Mouse (Mus musculus): ENCODE data around the gene Cnn1. TPM values are rescaled to one million over a fixed set of nuclear protein-coding genes. Genes with fewer than 3 reads are reported as not detected.
"Not testable (repeated sequence)": the region's sequence is repeated elsewhere in the genome, so short reads cannot be mapped to it uniquely, and the experiment has no call there.

Gene Cnn1
- total RNA-seq, 2 experiments from 2014 or later = 1.4 to 12.9 TPM

DNA sequence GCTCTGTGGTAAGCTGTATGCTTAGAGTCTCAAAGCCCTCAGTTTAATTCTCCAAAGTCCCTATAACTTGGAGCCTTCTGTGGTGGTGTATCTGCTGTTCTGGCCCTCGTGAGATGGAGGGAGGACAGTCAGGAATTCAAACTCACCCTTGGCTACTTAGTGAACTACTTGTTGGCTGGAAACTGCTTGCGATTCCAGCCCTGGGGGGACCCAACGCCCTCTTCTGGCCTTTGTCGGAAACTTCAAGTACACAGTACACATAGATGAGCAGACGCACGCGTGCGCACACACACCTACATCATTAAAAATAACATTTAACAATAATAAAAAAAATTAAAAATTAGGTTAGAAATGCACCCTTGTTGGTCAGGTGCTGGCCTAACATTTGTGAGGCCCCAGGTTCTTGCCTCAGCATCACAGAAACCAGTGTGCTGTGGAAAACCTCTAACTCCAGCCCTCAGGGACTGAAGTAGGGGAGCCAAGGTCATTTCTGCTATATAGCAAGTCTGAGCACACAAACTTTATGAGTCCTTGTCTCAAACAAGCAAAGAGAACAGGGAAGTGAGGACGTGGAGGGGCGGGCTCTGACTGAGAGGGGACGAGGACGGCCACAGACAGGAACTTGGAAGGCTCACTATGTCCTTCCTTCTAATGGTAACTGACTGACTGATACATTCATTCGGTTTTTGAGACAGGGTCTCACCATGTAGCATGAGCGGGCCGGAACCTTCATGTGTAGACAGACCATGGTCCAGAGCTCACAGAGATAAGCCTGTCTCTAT, 26.4 kb downstream of the Cnn1 start:
- DNase-seq = no peak

- peak; percentile 70 for DNase-seq
Observed at GRCm38 (mm10) chr9:22131226-22131981, 32.4 kb downstream of the Cnn1 start.

DNA sequence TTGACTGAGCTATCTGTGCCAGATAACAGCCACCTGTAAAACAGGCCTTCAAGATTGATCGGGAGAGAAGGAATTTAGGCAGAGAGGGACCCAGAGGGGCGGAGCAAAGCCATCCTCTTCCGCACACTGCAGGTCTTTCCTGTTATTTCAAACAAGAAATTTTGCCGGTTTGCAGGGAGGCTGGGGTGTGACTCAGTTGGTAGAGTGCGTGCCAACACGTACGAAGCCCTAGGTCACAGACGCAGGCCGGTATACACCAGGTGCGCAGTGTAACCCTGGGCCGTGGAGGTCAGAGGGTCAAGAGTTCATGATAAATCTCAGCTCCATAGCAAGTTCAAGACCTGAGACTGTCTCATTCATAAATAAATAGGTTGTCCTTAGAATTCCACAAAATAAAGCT, 33.2 kb downstream of the Cnn1 start:
- no peak for DNase-seq

- DNase-seq = no peak
Observed at GRCm38 (mm10) chr9:22134246-22134890, 35.4 kb downstream of the Cnn1 start.

DNA sequence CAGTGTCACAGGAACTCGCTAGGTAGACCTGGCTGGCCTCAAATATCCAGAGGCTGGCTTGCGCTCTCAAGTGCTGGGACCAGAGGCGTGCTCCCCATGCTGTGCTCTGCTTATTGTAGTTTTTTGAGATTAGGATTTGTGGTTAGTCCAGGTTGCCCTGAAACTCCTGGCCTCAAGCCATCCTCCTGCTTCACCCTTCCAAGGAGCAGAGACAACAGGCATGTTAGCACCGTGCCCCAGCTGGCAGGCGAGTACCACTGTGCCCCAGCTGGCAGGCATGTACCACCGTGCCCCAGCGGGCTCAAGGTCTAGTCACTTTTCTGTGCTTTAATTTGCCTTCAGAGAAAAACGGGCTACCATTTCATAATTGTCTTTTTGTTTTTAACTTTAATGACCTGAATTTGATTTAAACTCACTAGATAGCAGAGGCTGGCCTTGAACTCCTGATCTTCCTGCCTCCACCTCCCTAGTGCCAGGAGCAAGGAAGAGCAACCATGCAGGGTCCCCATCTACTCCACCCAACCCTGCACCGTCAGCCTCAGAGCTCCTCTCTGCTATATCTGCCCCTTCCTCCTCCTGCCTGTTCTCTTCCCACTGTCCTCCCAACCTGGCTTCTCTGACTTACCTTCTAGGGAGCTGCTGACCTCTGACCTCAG, 36.1 kb downstream of the Cnn1 start:
- peak; percentile 69 for DNase-seq

DNA sequence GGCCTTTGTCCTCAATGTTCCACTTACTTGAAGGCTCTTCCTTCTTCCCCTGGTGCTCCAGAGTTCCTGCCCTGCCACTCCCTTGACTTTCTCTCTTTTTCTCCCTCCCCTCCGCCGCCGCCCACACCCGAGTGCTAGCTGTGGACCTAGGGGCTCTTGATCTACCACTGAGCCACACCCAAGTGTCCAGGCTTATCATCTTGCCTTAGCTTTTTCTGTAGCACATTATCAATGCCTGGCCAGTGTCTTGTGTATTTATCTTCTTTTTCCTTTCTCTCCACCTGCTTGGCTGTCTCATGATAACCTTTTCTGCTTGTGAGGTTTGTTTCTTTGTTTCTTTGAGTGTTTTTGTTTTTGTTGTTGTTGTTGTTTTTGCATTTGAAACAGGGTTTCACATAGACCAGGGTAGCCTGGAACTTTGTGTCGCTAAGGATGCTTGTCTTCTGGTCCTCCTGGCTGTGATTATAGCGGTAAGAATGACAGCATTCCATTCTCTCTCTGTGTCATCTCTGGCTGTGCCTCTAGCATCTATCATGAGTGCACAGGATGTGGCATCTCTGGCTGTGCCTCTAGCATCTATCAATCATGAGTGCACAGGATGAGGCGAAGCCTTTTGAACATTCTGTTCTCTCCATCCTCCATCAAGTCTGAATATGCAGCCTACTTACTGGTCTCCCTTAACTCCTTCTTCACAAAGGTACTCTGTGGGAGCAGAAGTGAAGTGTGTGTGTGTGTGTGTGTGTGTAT, 36.8 kb downstream of the Cnn1 start, which contains the start of gene Acp5:
Gene Acp5 (minus strand): TSS at position 68 of the 747 bp plus-strand sequence.
- DNase-seq = no peak

DNA sequence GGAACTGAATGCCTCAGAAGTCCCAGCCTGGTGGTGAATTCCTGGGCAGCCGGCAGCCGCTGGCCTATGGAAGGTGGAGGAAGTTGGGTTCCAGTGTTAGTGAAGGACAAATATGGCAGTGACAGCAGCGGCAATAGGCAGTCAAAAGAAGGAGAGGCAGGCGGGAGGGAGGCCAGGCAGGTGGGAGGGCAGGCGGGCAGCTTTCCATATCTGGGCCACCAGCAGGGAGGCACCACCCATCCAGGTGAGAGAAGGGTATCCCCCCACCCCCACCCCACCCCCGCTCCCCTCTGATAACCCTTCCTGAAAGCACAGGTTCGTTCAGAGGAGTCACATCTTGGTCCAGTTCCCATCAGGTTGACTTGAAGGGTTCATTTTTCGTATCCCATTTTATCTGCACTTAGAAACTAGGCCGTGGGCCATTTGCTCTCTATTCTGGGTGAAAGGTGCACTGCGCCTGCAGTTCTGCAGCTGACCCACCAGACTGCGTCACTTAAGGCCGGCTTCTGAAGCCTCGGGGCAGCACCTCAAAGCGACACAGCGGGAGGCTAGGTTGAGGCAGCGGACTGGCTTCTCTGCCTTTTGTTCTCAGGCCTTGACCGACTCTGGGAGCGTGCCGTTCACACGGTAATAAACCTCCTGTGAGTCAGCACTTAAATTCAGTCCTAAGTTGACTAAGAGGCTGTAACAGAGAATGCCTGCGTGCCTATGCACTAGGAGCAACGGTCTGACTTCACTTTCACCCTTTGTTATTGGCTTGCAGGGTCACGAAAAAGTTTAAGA, 37.9 kb downstream of the Cnn1 start:
- peak; percentile 66 for DNase-seq

GRCm38 (mm10) chr9:22138480-22138879, 39.5 kb downstream of the Cnn1 start:
- DNase-seq = peak; percentile 47

- no peak for DNase-seq
Observed at GRCm38 (mm10) chr9:22139746-22140145, 40.7 kb downstream of the Cnn1 start.

DNA sequence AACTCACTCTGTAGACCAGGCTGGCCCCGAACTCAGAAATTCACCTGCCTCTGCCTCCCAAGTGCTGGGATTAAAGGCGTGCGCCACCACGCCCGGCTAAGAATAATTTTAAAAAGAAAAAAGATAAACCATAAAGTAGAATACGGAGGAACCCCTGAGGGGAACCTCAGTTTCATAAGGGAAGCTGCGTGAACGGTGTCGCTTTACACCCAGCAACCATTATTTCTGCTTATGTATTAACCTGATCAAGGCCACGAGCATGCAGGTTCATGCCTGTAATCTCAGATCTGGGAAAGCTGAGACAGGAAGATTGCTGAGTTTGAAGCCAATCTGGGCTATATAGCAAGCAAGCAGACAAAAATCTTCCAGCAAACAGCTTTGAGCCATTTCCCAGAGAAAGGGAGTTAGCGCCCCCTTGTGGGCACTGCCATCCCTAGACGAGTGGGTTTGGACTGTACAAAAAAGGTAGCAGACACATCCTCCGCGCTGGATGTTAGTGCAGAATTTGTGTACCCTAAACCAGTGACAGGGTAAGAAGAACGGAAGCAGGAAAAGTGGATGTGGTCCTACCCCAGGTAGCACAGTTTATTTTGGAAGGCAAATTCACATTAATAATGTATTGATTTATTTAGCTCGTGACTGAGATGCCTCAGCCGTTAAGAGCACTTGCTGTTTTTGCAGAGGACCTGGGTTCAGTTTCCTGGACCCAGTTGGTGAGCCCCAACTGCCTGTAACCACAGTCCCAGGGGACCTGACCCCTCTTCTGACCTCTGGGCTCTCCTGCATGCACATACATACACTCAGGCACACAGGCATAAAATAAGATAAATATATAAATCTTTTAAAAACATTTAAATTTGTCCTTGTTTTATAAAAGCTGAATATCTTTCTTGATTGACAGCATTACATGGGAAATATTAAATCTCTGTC, 44.4 kb downstream of the Cnn1 start:
- peak; percentile 94 for DNase-seq

GRCm38 (mm10) chr9:22144304-22144965, 45.4 kb downstream of the Cnn1 start:
- no peak for DNase-seq

DNA sequence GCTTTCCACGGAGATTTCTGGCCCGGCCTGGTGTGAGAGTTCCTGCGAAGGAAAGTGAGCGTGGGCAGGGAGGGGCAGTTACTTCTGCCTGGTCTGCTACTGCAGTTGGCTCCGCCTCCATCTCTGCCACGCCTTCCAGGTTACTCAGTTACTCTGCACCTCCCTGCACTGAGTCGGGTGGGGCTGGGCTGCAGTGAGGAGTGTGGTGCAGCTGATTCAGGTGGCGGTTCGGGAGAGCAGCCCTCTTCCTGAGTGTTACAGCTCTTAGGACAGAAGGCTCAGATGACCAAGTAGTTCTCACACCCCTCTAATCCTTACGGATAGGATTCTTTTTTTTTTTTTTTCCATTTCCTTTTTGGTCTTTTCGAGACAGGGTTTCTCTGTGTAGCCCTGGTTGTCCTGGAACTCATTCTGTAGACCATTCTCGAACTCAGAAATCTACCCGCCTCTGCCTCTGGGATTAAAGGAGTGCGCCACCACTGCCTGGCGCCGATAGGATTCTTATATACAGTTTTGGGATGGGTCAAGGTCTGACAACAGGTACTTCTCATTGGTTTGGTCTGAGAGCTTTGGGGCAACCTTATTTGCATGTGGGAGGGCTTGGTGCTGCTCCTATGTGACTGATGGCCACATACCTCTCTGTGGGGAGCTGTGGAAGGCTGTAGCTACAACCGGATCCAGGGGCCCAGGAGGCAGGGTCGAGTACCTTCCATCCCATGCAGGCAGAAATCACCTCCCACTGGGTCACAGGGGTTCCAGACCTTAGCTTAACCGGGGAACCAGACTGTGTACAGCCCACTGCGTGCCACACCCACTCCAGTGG, 50.6 kb downstream of the Cnn1 start:
- DNase-seq = no peak

DNA sequence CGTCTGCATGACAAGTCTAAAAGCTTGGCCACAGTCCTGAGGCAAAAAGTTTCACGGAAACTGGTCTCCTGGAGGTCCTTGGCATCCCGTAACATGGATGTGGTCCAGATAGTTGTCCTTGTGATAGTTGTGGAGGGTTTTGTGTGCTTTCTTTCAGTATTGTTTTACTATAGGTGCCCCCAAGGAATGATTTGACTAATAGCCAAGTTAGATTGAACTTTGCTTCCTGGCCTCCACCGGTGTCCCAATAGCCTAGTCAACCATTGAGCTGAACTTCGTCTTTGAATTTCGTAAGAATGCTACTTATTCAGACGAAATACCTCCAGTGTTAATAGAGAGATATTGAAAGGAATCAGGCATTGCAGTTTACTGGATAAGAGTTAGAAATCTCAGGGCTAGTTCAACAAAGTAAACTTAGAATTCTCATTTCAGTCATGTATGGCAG, 51.3 kb downstream of the Cnn1 start:
- not testable (repeated sequence) for DNase-seq

- no peak for DNase-seq
Observed at GRCm38 (mm10) chr9:22150946-22151345, 51.9 kb downstream of the Cnn1 start.

- DNase-seq = no peak
Observed at GRCm38 (mm10) chr9:22153810-22154209, 54.8 kb downstream of the Cnn1 start.

DNA sequence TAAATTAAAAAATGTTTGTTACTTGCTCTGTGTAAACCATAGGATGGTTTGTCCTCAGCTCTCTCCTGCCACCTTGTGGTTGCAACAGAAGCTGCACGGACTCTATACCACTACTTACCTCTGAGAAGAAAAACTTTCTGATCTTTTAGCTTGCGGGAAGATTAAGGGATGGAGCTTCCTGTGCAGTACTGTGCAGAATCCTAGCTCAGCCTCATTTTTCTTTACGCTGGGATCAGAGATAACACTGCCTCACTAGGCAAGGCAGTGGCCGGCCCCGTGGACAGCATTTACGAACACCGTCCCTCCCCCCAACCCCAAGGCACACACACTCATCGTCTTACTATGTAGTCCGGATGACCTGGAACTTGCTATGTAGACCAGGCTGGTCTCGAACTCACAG, 56.6 kb downstream of the Cnn1 start:
- peak; percentile 80 for DNase-seq

GRCm38 (mm10) chr9:22156497-22157245, 57.7 kb downstream of the Cnn1 start, which contains the start of gene Pigyl:
Gene Pigyl (plus strand): TSS chr9:22156846.
- DNase-seq = peak; percentile 99
